Mouse (Mus musculus) ES-E14 (cell line): ENCODE results near the gene Pgc. TPM values are rescaled to one million over a fixed set of nuclear protein-coding genes. Genes with fewer than 3 reads are reported as not detected.

ENCODE experiments used
- DNase-seq: peaks from one replicate; pipeline ENCODE4 v3.0.0-alpha.2; 2013; ENCODE audit warnings: low read depth, low spot score
- H3K27ac ChIP-seq: 2 replicates; pipeline ENCODE4 v1.5.1; 2012; ENCODE audit warnings: low read depth, mild to moderate bottlenecking, low read length, moderate library complexity, mixed read lengths; ENCODE audit not compliant: poor library complexity, insufficient read depth, severe bottlenecking
- H3K36me3 ChIP-seq: 2 replicates; pipeline ENCODE4 v1.6.1; 2012; ENCODE audit warnings: mild to moderate bottlenecking, low read length, moderate library complexity, mixed read lengths; ENCODE audit not compliant: control insufficient read depth, poor library complexity, insufficient read depth, severe bottlenecking
- H3K4me1 ChIP-seq, 2 experiments: fragments of 150-350 bp in 1 of 2; sonication (generic) in 1 of 2; 2 replicates each; pipeline ENCODE4 v1.6.1; 2012; ENCODE audit warnings: low read length in 2 of 2, mild to moderate bottlenecking in 1 of 2, mixed read lengths in 1 of 2; ENCODE audit not compliant: control insufficient read depth in 2 of 2, insufficient read depth in 2 of 2, poor library complexity in 1 of 2
- H3K4me3 ChIP-seq, 2 experiments: fragments of 150-350 bp in 1 of 2; sonication (generic) in 1 of 2; 2 replicates each; pipeline ENCODE4 v1.5.1; 2012; ENCODE audit warnings: low read length in 2 of 2, low read depth in 1 of 2, mild to moderate bottlenecking in 1 of 2, mixed read lengths in 1 of 2; ENCODE audit not compliant: insufficient read depth in 1 of 2, poor library complexity in 1 of 2, severe bottlenecking in 1 of 2
- H3K9ac ChIP-seq: 2 replicates; pipeline ENCODE4 v1.6.1; 2012; ENCODE audit warnings: low read depth, mild to moderate bottlenecking, low read length, mixed read lengths; ENCODE audit not compliant: poor library complexity, insufficient read depth, severe bottlenecking
- H3K9me3 ChIP-seq: fragments of 150-350 bp; sonication (generic); 2 replicates; pipeline ENCODE4 v1.6.1; 2012; ENCODE audit warnings: low read depth, mild to moderate bottlenecking, low read length; ENCODE audit not compliant: control insufficient read depth, insufficient read depth
- CHD2 ChIP-seq: IDR thresholded peaks from 2 replicates; pipeline ENCODE4 v1.6.1; 2014; ENCODE audit warnings: mild to moderate bottlenecking, low read depth, low read length, inconsistent platforms
- HCFC1 ChIP-seq: IDR thresholded peaks from 2 replicates; pipeline ENCODE4 v1.6.1; 2012; ENCODE audit warnings: low read length, inconsistent platforms, borderline replicate concordance; ENCODE audit not compliant: insufficient read depth
- MAFK ChIP-seq: IDR thresholded peaks from 2 replicates; pipeline ENCODE4 v1.6.1; 2014; ENCODE audit warnings: mild to moderate bottlenecking, low read depth, low read length, inconsistent platforms; ENCODE audit not compliant: insufficient read depth
- ZC3H11A ChIP-seq: IDR thresholded peaks from 2 replicates; pipeline ENCODE4 v1.6.1; 2012; ENCODE audit warnings: low read depth, mild to moderate bottlenecking, inconsistent platforms, low read length, borderline replicate concordance
- ZNF384 ChIP-seq: IDR thresholded peaks from 2 replicates; pipeline ENCODE4 v1.6.1; 2012; ENCODE audit warnings: low read depth, low read length, inconsistent platforms
- in situ Hi-C, 2 experiments: fragments of 600-800 bp; cut with MboI; formaldehyde crosslinking; loops; one replicate each; pipeline ENCODE4 v1.15.1; 2025; ENCODE audit warnings: low sequenced_read_pairs in 2 of 2, inconsistent platforms in 1 of 2; ENCODE audit not compliant: unreplicated experiment in 2 of 2
- total RNA-seq: library from RNA; depleted of rRNA; stranded (reverse); fragments of 300-350 nt; gene quantifications from 2 replicates; pipeline ENCODE4 v1.2.3, GENCODE M21; 2012

The Pgc gene
- total RNA-seq, 1 experiment = 1.7 TPM

DNA sequence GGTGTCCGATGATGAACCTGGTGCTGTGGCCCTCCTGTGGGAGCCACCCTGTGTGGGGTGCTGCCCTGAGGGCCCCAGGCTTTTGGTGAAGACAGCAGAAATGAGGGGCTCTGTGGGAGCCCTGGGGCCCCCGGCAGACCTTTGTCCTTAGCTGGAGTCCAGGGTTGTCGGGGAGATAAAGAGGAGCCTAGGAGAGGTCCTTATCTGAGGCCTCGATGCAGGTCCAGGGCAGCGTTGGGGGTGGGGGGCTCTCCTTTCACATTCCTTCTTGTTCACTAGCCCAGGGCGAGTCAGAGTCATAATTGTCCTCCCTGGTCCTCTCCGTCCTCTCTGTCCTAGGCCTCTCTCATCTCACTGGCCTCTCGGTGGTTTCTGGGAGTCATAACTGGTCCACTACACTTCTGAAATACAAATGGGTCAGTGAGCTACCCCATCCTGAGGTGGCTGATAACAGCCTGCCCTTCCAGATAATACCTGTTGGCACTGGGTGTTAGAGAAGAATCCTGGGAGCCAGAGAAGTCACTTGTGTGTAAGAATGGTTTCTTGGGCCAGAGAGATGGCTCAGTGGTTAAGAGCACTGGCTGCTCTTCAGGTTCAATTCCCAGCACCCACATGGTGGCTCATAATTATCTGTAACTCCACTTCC, 26.6 kb downstream of the Pgc start:
- TF ChIP-seq ZC3H11A = no peak
- TF ChIP-seq HCFC1 = no peak
- no peak for TF ChIP-seq CHD2
- no peak for TF ChIP-seq MAFK
- no peak for TF ChIP-seq ZNF384
- Histone ChIP-seq H3K4me3 (no peak overlapping the region), H3K27ac (no peak overlapping the region), H3K9ac (no peak overlapping the region), H3K4me1 (peaks cover 0 to 10% of the 10 kb centered on the region in 2 experiments; a peak in 2 of 4 replicates), H3K9me3 (no peaks in the 10 kb centered on the region), H3K36me3 (no peaks in the 10 kb centered on the region)
- in situ Hi-C loops = no loop called here
- no peak for DNase-seq

DNA sequence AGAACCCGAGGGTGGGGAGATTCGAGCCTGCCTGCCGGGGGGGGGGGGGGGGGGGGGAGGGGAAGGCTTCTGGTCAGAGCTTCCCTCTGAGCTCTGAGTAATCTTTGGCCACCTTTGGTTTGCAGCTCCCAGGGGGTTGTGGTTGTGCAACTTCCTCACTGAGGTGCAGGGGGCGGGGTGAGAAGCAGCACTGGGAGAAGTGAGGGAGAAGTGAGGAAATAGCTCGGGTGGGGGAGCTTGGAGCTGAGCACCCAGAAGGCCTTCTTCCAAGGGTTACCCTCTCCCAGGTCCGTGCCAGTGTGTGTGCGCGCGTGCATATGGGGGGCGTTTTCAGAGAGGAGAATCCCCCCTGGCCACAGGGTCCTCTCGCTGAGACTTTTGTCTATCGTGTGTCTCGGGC, 27.6 kb downstream of the Pgc start:
- Histone ChIP-seq H3K27ac (no peak overlapping the region), H3K9me3 (no peaks in the 10 kb centered on the region), H3K4me3 (no peak overlapping the region), H3K9ac (no peak overlapping the region), H3K36me3 (no peaks in the 10 kb centered on the region), H3K4me1 (peaks cover 0 to 11% of the 10 kb centered on the region in 2 experiments; a peak in 2 of 4 replicates)
- no peak for DNase-seq
- in situ Hi-C loops = no loop called here
- TF ChIP-seq ZNF384 (no peak), HCFC1 (no peak), CHD2 (no peak), ZC3H11A (no peak), MAFK (no peak)

DNA sequence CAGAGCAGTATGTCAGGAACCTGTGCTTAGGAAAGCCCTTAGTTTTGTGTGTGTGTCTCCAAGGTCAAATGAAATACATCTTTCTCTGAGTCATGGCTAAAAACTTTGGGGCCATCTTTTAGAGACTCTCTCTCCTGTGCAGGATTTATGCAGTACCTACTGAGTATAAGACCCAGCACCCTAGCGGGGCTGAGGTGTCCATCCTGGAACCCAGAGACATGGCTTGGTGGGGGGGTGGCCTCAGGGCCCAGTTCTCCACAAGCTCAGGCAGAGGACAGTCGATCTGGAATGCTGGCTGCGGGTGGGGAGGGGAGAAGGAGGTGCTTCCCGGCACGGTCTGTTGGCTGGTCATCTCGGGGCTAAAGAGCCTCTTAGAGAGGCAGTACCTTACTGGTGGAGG, 29.7 kb downstream of the Pgc start:
- no peak for TF ChIP-seq ZNF384
- TF ChIP-seq HCFC1 = no peak
- no peak for TF ChIP-seq ZC3H11A
- TF ChIP-seq CHD2 = no peak
- TF ChIP-seq MAFK = no peak
- no peaks in the 10 kb centered on the region for H3K9me3 ChIP-seq

DNA sequence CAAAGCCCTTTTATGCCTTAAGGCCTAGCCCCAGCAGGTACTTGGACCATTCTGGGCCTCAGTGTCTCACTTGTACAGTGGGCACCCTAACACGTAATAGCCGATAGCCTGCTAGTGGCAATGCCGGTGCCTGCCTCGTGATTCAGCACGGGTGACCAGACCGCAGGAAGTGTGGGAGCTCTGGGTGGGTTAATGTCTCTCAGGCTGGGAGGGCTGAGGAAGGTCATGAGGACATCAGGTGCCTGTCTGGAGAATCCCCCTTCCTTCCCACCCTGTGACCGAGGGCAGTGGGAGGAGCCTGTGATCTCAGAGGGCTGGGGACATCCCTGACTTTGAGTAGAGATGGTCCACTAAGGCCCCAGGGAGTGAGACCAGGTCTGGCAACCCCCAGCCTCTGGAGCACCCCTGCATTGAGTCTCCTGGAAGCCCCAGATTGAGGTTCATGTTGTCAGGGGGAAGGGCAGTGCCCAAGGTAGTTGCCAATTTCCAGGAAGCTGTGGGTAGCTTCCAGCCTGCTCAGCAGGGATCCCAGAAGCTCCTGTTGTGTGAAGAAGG, 30.5 kb downstream of the Pgc start:
- Histone ChIP-seq H3K4me3 (no peak overlapping the region), H3K4me1 (peaks cover 0 to 11% of the 10 kb centered on the region in 2 experiments; a peak in 2 of 4 replicates), H3K27ac (no peak overlapping the region), H3K9ac (no peak overlapping the region), H3K9me3 (no peaks in the 10 kb centered on the region), H3K36me3 (no peaks in the 10 kb centered on the region)
- DNase-seq = no peak
- TF ChIP-seq HCFC1 (no peak), MAFK (no peak), ZC3H11A (no peak), ZNF384 (no peak), CHD2 (no peak)
- in situ Hi-C loops = no loop called here

More for the DNA sequence above, 29.7 kb downstream of the Pgc start:
- no peak overlapping the region for H3K9ac ChIP-seq
- H3K4me1 ChIP-seq = peaks cover 0 to 11% of the 10 kb centered on the region in 2 experiments; a peak in 2 of 4 replicates
- no peaks in the 10 kb centered on the region for H3K36me3 ChIP-seq
- in situ Hi-C loops = no loop called here
- no peak overlapping the region for H3K4me3 ChIP-seq
- no peak for DNase-seq
- H3K27ac ChIP-seq = no peak overlapping the region
